Mouse (Mus musculus): ENCODE results near the gene Cd83. TPM values are rescaled to one million over a fixed set of nuclear protein-coding genes. Genes with fewer than 3 reads are reported as not detected.

Gene Cd83
- polyA plus RNA-seq, 1 experiment = 11.4 TPM

Other genes with a start within 250 kb of the Cd83 start
- gene Mcur1, start 224.6 kb upstream of the Cd83 start, polyA plus RNA-seq (2012; rRNA removed) = 24.3 and 24.7 TPM in 2 replicates
- gene Rnf182, start 169.1 kb upstream of the Cd83 start, polyA plus RNA-seq (2012; rRNA removed) = 7.9 and 8.0 TPM in 2 replicates

Measured in frontal cortex, adult 2 months (tissue).